Mouse (Mus musculus): ENCODE data around the gene Hist1h2bm. TPM values are rescaled to one million over a fixed set of nuclear protein-coding genes. Genes with fewer than 3 reads are reported as not detected.

The Hist1h2bm gene
- polyA plus RNA-seq, 1 experiment: 14.2 TPM

- H3K27ac ChIP-seq (ENCODE audit: insufficient read depth, low read length): peak overlapping the region; percentile 98
- H3K9ac ChIP-seq (ENCODE audit: low read depth, poor library complexity, severe bottlenecking): peak overlapping the region; percentile 96
- peak; percentile 11 for TF ChIP-seq CTCF (IDR thresholded peaks at IDR 0.05; ENCODE audit: low read depth, low read length)
- no peak for TF ChIP-seq POLR2A (IDR thresholded peaks at IDR 0.05; ENCODE audit: insufficient read depth, low read length)
- TF ChIP-seq EP300 (IDR thresholded peaks at IDR 0.05; ENCODE audit: insufficient read depth, low read depth, low read length): no peak
- H3K4me1 ChIP-seq (ENCODE audit: control insufficient read depth, insufficient read depth, low read length): no peaks in the 10 kb centered on the region
- no peaks in the 10 kb centered on the region for H3K27me3 ChIP-seq (ENCODE audit: control insufficient read depth, insufficient read depth, low read length, poor library complexity, severe bottlenecking)
- H3K4me3 ChIP-seq (ENCODE audit: low read depth, low read length): no peak overlapping the region
- no peaks in the 10 kb centered on the region for H3K9me3 ChIP-seq (replicated peaks; ENCODE audit: control insufficient read depth, insufficient read depth, low read length, poor library complexity, severe bottlenecking)
- H3K36me3 ChIP-seq (ENCODE audit: control insufficient read depth, insufficient read depth, low read length, poor library complexity, severe bottlenecking): no peaks in the 10 kb centered on the region
Observed at GRCm38 (mm10) chr13:21722993-21723836, 1.4 kb downstream of the Hist1h2bm start.

- peaks cover 2% of the 10 kb centered on the region for H3K4me1 ChIP-seq (ENCODE audit: control insufficient read depth, insufficient read depth, low read length)
- no peaks in the 10 kb centered on the region for H3K9me3 ChIP-seq (replicated peaks; ENCODE audit: control insufficient read depth, insufficient read depth, low read length, poor library complexity, severe bottlenecking)
- no peak overlapping the region for H3K9ac ChIP-seq (ENCODE audit: low read depth, poor library complexity, severe bottlenecking)
- no peaks in the 10 kb centered on the region for H3K27me3 ChIP-seq (ENCODE audit: control insufficient read depth, insufficient read depth, low read length, poor library complexity, severe bottlenecking)
- H3K27ac ChIP-seq (ENCODE audit: insufficient read depth, low read length): peak overlapping the region; percentile 93
- no peak overlapping the region for H3K4me3 ChIP-seq (ENCODE audit: low read depth, low read length)
- TF ChIP-seq POLR2A (IDR thresholded peaks at IDR 0.05; ENCODE audit: insufficient read depth, low read length) (no peak), EP300 (IDR thresholded peaks at IDR 0.05; ENCODE audit: insufficient read depth, low read depth, low read length) (no peak), CTCF (IDR thresholded peaks at IDR 0.05; ENCODE audit: low read depth, low read length) (no peak)
- H3K36me3 ChIP-seq (ENCODE audit: control insufficient read depth, insufficient read depth, low read length, poor library complexity, severe bottlenecking): no peaks in the 10 kb centered on the region
Observed at GRCm38 (mm10) chr13:21727948-21728572, 6.2 kb downstream of the Hist1h2bm start.

GRCm38 (mm10) chr13:21729544-21729943 lies 7.7 kb downstream of the Hist1h2bm start:
- peaks cover 2% of the 10 kb centered on the region for H3K4me1 ChIP-seq (ENCODE audit: control insufficient read depth, insufficient read depth, low read length)
- H3K27me3 ChIP-seq (ENCODE audit: control insufficient read depth, insufficient read depth, low read length, poor library complexity, severe bottlenecking): no peaks in the 10 kb centered on the region
- H3K27ac ChIP-seq (ENCODE audit: insufficient read depth, low read length): peak overlapping the region; percentile 86
- H3K9me3 ChIP-seq (replicated peaks; ENCODE audit: control insufficient read depth, insufficient read depth, low read length, poor library complexity, severe bottlenecking): no peaks in the 10 kb centered on the region
- peak overlapping the region; percentile 30; the same call in 1 of the 2 replicates for H3K9ac ChIP-seq (ENCODE audit: low read depth, poor library complexity, severe bottlenecking)
- TF ChIP-seq EP300 (IDR thresholded peaks at IDR 0.05; ENCODE audit: insufficient read depth, low read depth, low read length) (peak; percentile 94), POLR2A (IDR thresholded peaks at IDR 0.05; ENCODE audit: insufficient read depth, low read length) (no peak), CTCF (IDR thresholded peaks at IDR 0.05; ENCODE audit: low read depth, low read length) (no peak)
- no peak overlapping the region for H3K4me3 ChIP-seq (ENCODE audit: low read depth, low read length)
- H3K36me3 ChIP-seq (ENCODE audit: control insufficient read depth, insufficient read depth, low read length, poor library complexity, severe bottlenecking): no peaks in the 10 kb centered on the region

GRCm38 (mm10) chr13:21733466-21733865 lies 11.6 kb downstream of the Hist1h2bm start:
- Histone ChIP-seq H3K4me1 (ENCODE audit: control insufficient read depth, insufficient read depth, low read length) (peaks cover 2% of the 10 kb centered on the region), H3K36me3 (ENCODE audit: control insufficient read depth, insufficient read depth, low read length, poor library complexity, severe bottlenecking) (no peaks in the 10 kb centered on the region), H3K4me3 (ENCODE audit: low read depth, low read length) (no peak overlapping the region), H3K9me3 (replicated peaks; ENCODE audit: control insufficient read depth, insufficient read depth, low read length, poor library complexity, severe bottlenecking) (no peaks in the 10 kb centered on the region), H3K9ac (ENCODE audit: low read depth, poor library complexity, severe bottlenecking) (peak overlapping the region; percentile 50; the same call in 1 of the 2 replicates), H3K27me3 (ENCODE audit: control insufficient read depth, insufficient read depth, low read length, poor library complexity, severe bottlenecking) (no peaks in the 10 kb centered on the region), H3K27ac (ENCODE audit: insufficient read depth, low read length) (no peak overlapping the region; the same call in 1 of the 2 replicates)
- TF ChIP-seq CTCF (IDR thresholded peaks at IDR 0.05; ENCODE audit: low read depth, low read length) (peak; percentile 9), POLR2A (IDR thresholded peaks at IDR 0.05; ENCODE audit: insufficient read depth, low read length) (no peak), EP300 (IDR thresholded peaks at IDR 0.05; ENCODE audit: insufficient read depth, low read depth, low read length) (no peak)

GRCm38 (mm10) chr13:21734010-21734905 lies 12.4 kb downstream of the Hist1h2bm start:
- TF ChIP-seq CTCF (IDR thresholded peaks at IDR 0.05; ENCODE audit: low read depth, low read length): peak; percentile 61
- TF ChIP-seq POLR2A (IDR thresholded peaks at IDR 0.05; ENCODE audit: insufficient read depth, low read length): no peak
- Histone ChIP-seq H3K36me3 (ENCODE audit: control insufficient read depth, insufficient read depth, low read length, poor library complexity, severe bottlenecking) (no peaks in the 10 kb centered on the region), H3K4me1 (ENCODE audit: control insufficient read depth, insufficient read depth, low read length) (peaks cover 2% of the 10 kb centered on the region), H3K9ac (ENCODE audit: low read depth, poor library complexity, severe bottlenecking) (peak overlapping the region; percentile 50), H3K4me3 (ENCODE audit: low read depth, low read length) (peak overlapping the region; percentile 36), H3K27ac (ENCODE audit: insufficient read depth, low read length) (peak overlapping the region; percentile 87), H3K27me3 (ENCODE audit: control insufficient read depth, insufficient read depth, low read length, poor library complexity, severe bottlenecking) (no peaks in the 10 kb centered on the region), H3K9me3 (replicated peaks; ENCODE audit: control insufficient read depth, insufficient read depth, low read length, poor library complexity, severe bottlenecking) (no peaks in the 10 kb centered on the region)
